Mouse (Mus musculus) CH12F3 (cell line): ENCODE data around the gene Tmem120b.

Experiments used
- in situ Hi-C: fragments of 300-500 bp; cut with MboI; formaldehyde crosslinking; loops from 2 replicates; pipeline ENCODE4 v1.14.3; 2020; ENCODE audit warnings: low sequenced_read_pairs

The Tmem120b gene

GRCm38 (mm10) chr5:123050918-123051317 lies 17.3 kb upstream of the Tmem120b start:
- in situ Hi-C loops: no loop called here

GRCm38 (mm10) chr5:123051736-123052135 lies 16.5 kb upstream of the Tmem120b start:
- in situ Hi-C loops: no loop called here

GRCm38 (mm10) chr5:123057366-123058250 lies 10.6 kb upstream of the Tmem120b start:
- in situ Hi-C loops: no loop called here

- in situ Hi-C loops: no loop called here
Measured at GRCm38 (mm10) chr5:123058251-123059102, 9.7 kb upstream of the Tmem120b start.

GRCm38 (mm10) chr5:123059757-123060520 lies 8.3 kb upstream of the Tmem120b start:
- in situ Hi-C loops: loop anchor here (10.0 kb wide), 1 partner anchor 115 kb away; no protein-coding TSS in a partner anchor

- in situ Hi-C loops: loop anchor here (10.0 kb wide), 1 partner anchor 114 kb away; no protein-coding TSS in a partner anchor
Measured at GRCm38 (mm10) chr5:123060706-123061401, 7.4 kb upstream of the Tmem120b start.

GRCm38 (mm10) chr5:123061402-123061749 lies 6.8 kb upstream of the Tmem120b start:
- in situ Hi-C loops: loop anchor here (10.0 kb wide), 1 partner anchor 113 kb away; no protein-coding TSS in a partner anchor

GRCm38 (mm10) chr5:123063141-123063540 lies 5.1 kb upstream of the Tmem120b start:
- in situ Hi-C loops: loop anchor here (10.0 kb wide), 1 partner anchor 112 kb away; no protein-coding TSS in a partner anchor

- in situ Hi-C loops: loop anchor here (10.0 kb wide), 1 partner anchor 111 kb away; no protein-coding TSS in a partner anchor
Measured at GRCm38 (mm10) chr5:123064207-123064606, 4.0 kb upstream of the Tmem120b start.

- in situ Hi-C loops: loop anchor here (10.0 kb wide), 1 partner anchor 107 kb away; no protein-coding TSS in a partner anchor
Measured at GRCm38 (mm10) chr5:123067395-123067995, 720 bp upstream of the Tmem120b start.

GRCm38 (mm10) chr5:123068714-123069113 lies 499 bp downstream of the Tmem120b start:
- in situ Hi-C loops: loop anchor here (10.0 kb wide), 1 partner anchor 106 kb away; no protein-coding TSS in a partner anchor

- in situ Hi-C loops: no loop called here
Measured at GRCm38 (mm10) chr5:123075576-123076418, 7.6 kb downstream of the Tmem120b start.

GRCm38 (mm10) chr5:123076419-123077281 lies 8.4 kb downstream of the Tmem120b start:
- in situ Hi-C loops: no loop called here

GRCm38 (mm10) chr5:123079568-123079967 lies 11.4 kb downstream of the Tmem120b start:
- in situ Hi-C loops: no loop called here

GRCm38 (mm10) chr5:123080041-123080440 lies 11.8 kb downstream of the Tmem120b start:
- in situ Hi-C loops: no loop called here

- in situ Hi-C loops: no loop called here
Measured at GRCm38 (mm10) chr5:123080510-123080909, 12.3 kb downstream of the Tmem120b start.

GRCm38 (mm10) chr5:123083340-123084050 lies 15.3 kb downstream of the Tmem120b start:
- in situ Hi-C loops: no loop called here
